Mouse (Mus musculus) intestine, embryonic 16.5 days (tissue): Measurements from ENCODE around the gene Rras2. TPM values are rescaled to one million over a fixed set of nuclear protein-coding genes. Genes with fewer than 3 reads are reported as not detected.

Experiments
- ATAC-seq: fragments of 200-750 bp; cut with Nextera tagmentation; 2 replicates; pipeline ENCODE4 v1.8.0; 2017; ENCODE audit warnings: moderate TSS enrichment, moderate library complexity
- H3K27ac ChIP-seq: fragments of 300-500 bp; sonication (generic); 2 replicates; pipeline ENCODE4 v1.5.1; 2014; ENCODE audit warnings: mild to moderate bottlenecking, low read length
- H3K27me3 ChIP-seq: fragments of 300-500 bp; sonication (generic); replicated peaks from 2 replicates; pipeline ENCODE4 v1.6.1; 2014; ENCODE audit warnings: low read length, control low read depth, mixed read lengths; ENCODE audit not compliant: control insufficient read depth, insufficient read depth
- H3K36me3 ChIP-seq: fragments of 300-500 bp; sonication (generic); 2 replicates; pipeline ENCODE4 v1.6.1; 2014; ENCODE audit warnings: low read length, control low read depth; ENCODE audit not compliant: control insufficient read depth, insufficient read depth
- H3K4me1 ChIP-seq: fragments of 300-500 bp; sonication (generic); 2 replicates; pipeline ENCODE4 v1.6.1; 2014; ENCODE audit warnings: low read length, control low read depth, mixed read lengths; ENCODE audit not compliant: control insufficient read depth, insufficient read depth
- H3K4me2 ChIP-seq: fragments of 300-500 bp; sonication (generic); 2 replicates; pipeline ENCODE4 v1.6.1; 2014; ENCODE audit warnings: low read depth, low read length, control low read depth
- H3K4me3 ChIP-seq: fragments of 300-500 bp; sonication (generic); 2 replicates; pipeline ENCODE4 v1.5.1; 2014; ENCODE audit warnings: mild to moderate bottlenecking, low read length
- H3K9ac ChIP-seq: fragments of 300-500 bp; sonication (generic); 2 replicates; pipeline ENCODE4 v1.6.1; 2014; ENCODE audit warnings: low read depth, low read length
- H3K9me3 ChIP-seq: fragments of 300-500 bp; sonication (generic); 2 replicates; pipeline ENCODE4 v1.6.1; 2016; ENCODE audit warnings: low read length, control low read depth; ENCODE audit not compliant: control insufficient read depth
- WGBS: fragments of 180-500 bp; shearing (Covaris S2); extraction: QIAGEN DNeasy Blood & Tissue Kit; methylation state at CpG from one replicate; pipeline ENCODE4 v1.1.7; 2014; 5-methylcytosine and 5-hydroxymethylcytosine counted together
- polyA plus RNA-seq: library from polyadenylated mRNA; unstranded; fragments of >200 nt; fragmentation: Nextera tagmentation; extraction: Ambion mirVana; gene quantifications from 2 replicates; pipeline ENCODE4 v1.2.1, GENCODE M21; 2015

The Rras2 gene
- polyA plus RNA-seq, 1 experiment from 2014 or later: 20.6 TPM

DNA sequence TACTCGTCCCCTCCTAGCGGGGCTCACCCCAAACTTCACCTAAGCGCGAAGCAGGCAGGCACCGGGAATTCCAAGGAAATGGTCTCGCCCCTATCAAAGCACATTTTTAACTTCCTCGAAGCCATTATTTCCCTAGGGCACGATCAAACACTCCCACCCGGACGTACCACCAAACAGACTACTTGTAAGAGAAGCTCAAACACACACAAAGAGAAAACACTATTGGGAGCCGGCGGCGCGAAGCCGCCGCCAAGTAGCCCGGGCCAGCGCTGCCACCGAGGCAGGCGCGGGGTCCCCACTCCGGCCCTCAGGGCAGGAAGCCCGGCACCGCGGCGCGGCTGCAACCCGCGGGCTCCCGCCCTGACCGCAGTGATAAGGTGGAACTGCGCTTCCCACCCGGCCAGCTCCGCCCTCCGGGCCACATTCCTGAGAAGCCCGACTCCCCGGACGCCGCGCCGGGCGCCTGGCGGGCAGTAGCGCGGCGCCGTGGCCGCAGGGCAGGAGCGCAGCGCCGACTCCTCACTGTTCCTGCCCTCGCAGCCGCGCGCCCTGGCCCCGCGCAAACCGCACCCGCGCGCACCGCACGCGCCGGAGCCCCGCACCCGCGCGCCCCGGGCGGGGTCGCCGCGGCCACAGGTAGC is 750 bp downstream of the Rras2 start:
- Histone ChIP-seq H3K4me1 (peaks cover 9% of the 10 kb centered on the region; the same call in 1 of the 2 replicates), H3K9me3 (no peaks in the 10 kb centered on the region), H3K27ac (peak overlapping the region; percentile 98), H3K27me3 (no peaks in the 10 kb centered on the region), H3K4me3 (peak overlapping the region; percentile 87), H3K4me2 (peak overlapping the region; percentile 70), H3K9ac (peak overlapping the region; percentile 86), H3K36me3 (no peaks in the 10 kb centered on the region)
- under 1% methylated on average over 71 of the region's 74 CpGs for WGBS
- peak; percentile 84 for ATAC-seq

DNA sequence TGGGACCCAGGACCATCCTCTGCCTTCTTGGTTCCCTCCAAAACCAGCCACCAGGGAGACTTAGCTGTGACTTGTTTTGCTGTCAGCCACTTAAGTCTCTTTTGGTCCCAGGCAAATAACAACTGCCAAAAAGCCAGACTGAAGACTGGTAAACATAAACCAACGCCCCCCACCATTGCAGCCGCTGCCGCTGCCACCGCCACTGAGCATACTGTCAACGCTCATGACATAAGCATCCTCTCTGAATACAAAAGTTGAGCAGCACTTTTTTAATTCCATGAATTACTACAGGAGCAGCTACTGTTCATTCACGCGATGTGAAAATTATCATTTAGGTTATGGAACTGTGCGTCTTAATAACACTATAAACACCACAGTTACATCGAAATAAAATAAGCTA is 1.6 kb downstream of the Rras2 start:
- Histone ChIP-seq H3K4me1 (peaks cover 9% of the 10 kb centered on the region; the same call in 1 of the 2 replicates), H3K36me3 (no peaks in the 10 kb centered on the region), H3K4me3 (peak overlapping the region; percentile 87), H3K9me3 (no peaks in the 10 kb centered on the region), H3K9ac (0 out of 2 replicates have a peak overlapping the region, but pooled peaks have one; percentile 31), H3K4me2 (peak overlapping the region; percentile 70), H3K27me3 (no peaks in the 10 kb centered on the region), H3K27ac (no peak overlapping the region)
- WGBS: 18% methylated on average over 9 of the region's 9 CpGs
- ATAC-seq: no peak

DNA sequence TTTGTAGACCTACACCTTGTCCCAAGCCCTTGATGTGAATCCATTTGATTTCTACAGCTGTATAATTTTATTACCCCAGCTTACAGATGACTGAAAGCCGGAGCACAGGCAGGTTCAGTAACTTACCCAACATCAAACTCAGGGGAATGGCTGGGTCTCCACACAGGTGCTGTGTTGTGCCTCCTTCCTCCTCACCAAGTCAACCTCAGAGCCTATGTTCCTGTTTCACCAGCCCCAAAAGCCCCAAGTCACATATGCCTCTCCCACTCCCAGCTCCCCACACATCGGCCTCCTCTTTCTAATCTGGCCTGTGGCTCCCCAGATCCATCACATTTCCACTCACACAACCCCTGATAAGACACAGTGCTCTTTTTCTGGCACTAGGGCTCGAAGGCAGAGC is 2.6 kb downstream of the Rras2 start:
- WGBS: 61% methylated on average over 3 of the region's 3 CpGs

DNA sequence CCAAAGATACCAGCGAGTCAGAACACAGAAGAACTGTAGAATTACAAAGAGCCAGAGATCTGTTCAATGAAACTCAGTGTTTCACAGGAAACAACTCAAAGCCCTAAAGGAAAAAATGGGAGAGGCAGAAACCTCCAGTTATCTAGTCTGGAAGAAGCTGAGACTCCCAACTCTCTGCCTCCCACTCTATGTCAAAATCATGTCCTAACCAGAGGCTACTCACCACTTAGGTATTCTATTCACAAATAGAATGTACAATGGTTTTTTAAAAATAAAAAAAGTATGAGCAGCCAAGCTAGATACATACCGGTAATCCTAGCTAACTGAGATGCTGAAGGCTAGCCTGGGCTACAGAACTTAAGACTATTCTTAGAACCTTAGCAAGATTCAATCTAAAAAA is 3.3 kb downstream of the Rras2 start:
- WGBS: 86% methylated on average over 2 of the region's 2 CpGs
- no peak overlapping the region for H3K4me3 ChIP-seq
- no peaks in the 10 kb centered on the region for H3K9me3 ChIP-seq
- ATAC-seq: no peak
- H3K36me3 ChIP-seq: no peaks in the 10 kb centered on the region
- peaks cover 18% of the 10 kb centered on the region for H3K4me1 ChIP-seq
- H3K27ac ChIP-seq: no peak overlapping the region
- no peaks in the 10 kb centered on the region for H3K27me3 ChIP-seq
- no peak overlapping the region for H3K4me2 ChIP-seq
- no peak overlapping the region for H3K9ac ChIP-seq

More for the DNA sequence above, 2.6 kb downstream of the Rras2 start:
- H3K27me3 ChIP-seq: no peaks in the 10 kb centered on the region
- H3K9ac ChIP-seq: no peak overlapping the region
- no peak overlapping the region for H3K4me2 ChIP-seq
- no peak overlapping the region for H3K27ac ChIP-seq
- no peak for ATAC-seq
- H3K36me3 ChIP-seq: no peaks in the 10 kb centered on the region
- no peaks in the 10 kb centered on the region for H3K9me3 ChIP-seq
- H3K4me3 ChIP-seq: no peak overlapping the region
- H3K4me1 ChIP-seq: peaks cover 16% of the 10 kb centered on the region

DNA sequence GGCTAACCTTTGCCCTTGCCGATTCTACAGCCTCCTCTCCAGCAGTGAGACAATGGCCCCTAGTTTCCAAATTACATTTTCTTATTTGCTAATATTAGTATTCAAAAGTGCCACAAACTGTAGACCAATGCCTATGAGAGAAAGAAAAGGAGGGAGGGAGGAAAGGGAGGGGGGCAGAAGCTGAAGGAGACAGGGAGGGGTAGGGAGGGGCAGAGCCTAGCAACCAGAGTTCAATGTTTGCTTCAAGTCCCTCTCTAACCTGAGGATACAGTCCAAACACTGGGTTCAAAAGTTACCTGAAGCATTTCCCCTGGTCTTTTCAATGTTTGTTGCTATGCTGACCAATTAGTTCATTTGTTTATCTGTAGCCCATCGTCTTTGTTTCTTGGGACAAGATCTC is 7.1 kb downstream of the Rras2 start:
- no peak overlapping the region for H3K4me2 ChIP-seq
- H3K27me3 ChIP-seq: no peaks in the 10 kb centered on the region
- H3K4me1 ChIP-seq: peaks cover 16% of the 10 kb centered on the region
- no peaks in the 10 kb centered on the region for H3K9me3 ChIP-seq
- H3K36me3 ChIP-seq: no peaks in the 10 kb centered on the region
- H3K27ac ChIP-seq: no peak overlapping the region
- 49% methylated on average over 2 of the region's 2 CpGs for WGBS
- ATAC-seq: 0 out of 2 replicates have a peak, but pooled peaks have one; percentile 28
- no peak overlapping the region for H3K4me3 ChIP-seq
- no peak overlapping the region for H3K9ac ChIP-seq

DNA sequence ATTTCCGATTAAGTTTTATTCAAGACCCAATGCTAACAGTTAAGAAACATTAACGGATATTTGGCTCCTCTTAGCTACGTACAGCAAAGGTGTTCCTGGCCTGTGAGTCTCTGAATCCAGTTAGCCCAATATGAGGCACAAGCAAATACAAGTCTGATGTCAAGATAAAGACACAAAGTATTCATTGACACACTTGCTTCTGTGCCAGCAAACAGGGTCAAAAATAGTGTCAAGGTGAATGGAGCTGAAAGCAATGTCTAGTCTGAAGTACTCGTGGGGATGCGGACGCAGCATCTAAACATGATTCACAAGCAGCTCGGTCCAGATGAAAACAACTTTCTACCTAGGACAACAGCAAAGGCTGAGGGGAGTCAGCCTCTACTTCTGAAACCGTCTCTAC is 11.7 kb downstream of the Rras2 start:
- Histone ChIP-seq H3K9ac (no peak overlapping the region), H3K27me3 (no peaks in the 10 kb centered on the region), H3K27ac (no peak overlapping the region), H3K4me3 (no peak overlapping the region), H3K36me3 (no peaks in the 10 kb centered on the region), H3K9me3 (no peaks in the 10 kb centered on the region), H3K4me2 (no peak overlapping the region), H3K4me1 (peaks cover 21% of the 10 kb centered on the region)
- ATAC-seq: no peak
- WGBS: 83% methylated on average over 8 of the region's 8 CpGs

DNA sequence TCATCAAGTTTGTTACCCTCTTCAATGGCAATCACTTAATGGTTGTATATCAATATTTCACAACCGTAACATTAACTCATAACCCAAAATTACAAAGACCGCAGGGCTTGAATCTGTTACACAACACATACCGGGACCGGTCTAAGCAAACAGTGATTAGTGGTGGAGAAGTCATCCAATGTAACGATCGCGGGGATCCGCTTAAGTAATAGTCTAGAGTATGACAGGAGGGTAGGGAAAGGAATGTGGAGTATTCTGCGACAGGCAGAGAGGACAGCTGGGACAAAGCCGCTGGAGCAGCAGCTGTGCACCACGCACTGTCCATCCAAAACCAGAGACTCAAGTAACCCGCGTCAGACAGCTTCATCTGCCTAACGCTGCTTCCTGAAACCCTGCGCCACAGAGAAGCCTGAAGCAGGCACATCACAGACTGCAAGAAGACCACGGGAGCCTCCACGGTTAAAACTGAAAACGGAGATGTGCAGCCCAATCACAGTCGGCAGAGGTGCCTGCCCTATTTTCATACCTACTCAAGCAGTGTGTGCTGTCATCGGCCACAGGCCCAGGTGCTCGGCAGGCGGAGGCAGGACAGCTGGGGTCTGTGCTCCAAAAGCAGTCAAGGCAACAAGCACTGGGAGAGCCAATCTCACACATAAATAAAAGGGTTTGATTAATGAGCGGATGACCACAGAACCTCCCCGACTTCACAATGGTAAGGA is 13.8 kb downstream of the Rras2 start:
- Histone ChIP-seq H3K27me3 (no peaks in the 10 kb centered on the region), H3K9ac (no peak overlapping the region), H3K4me3 (no peak overlapping the region), H3K9me3 (no peaks in the 10 kb centered on the region), H3K27ac (no peak overlapping the region), H3K4me1 (peaks cover 12% of the 10 kb centered on the region), H3K36me3 (no peaks in the 10 kb centered on the region), H3K4me2 (no peak overlapping the region)
- WGBS: 69% methylated on average over 24 of the region's 24 CpGs
- ATAC-seq: peak; percentile 65

DNA sequence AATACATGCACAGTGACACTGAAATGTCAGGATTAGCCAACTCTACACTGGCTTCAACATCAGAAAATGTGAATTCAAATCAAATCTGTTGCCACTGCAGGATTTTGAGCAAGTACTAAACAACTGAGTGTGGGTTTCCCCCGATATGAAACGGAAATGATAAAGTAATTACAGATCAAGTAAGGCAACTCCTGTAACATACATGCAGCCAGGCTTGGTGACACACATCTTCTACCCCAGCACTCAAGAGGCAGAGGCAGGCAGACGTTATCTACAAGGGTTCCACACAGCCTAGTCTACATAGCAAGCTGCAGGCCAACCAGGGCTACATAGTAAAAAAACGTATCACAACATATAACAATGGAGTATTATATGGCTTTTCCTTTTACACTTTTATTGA is 14.4 kb downstream of the Rras2 start:
- Histone ChIP-seq H3K9me3 (no peaks in the 10 kb centered on the region), H3K27me3 (no peaks in the 10 kb centered on the region), H3K36me3 (no peaks in the 10 kb centered on the region), H3K4me3 (no peak overlapping the region), H3K9ac (no peak overlapping the region), H3K4me2 (no peak overlapping the region), H3K4me1 (peaks cover 12% of the 10 kb centered on the region), H3K27ac (no peak overlapping the region)
- no peak for ATAC-seq
- WGBS: 80% methylated on average over 4 of the region's 4 CpGs

DNA sequence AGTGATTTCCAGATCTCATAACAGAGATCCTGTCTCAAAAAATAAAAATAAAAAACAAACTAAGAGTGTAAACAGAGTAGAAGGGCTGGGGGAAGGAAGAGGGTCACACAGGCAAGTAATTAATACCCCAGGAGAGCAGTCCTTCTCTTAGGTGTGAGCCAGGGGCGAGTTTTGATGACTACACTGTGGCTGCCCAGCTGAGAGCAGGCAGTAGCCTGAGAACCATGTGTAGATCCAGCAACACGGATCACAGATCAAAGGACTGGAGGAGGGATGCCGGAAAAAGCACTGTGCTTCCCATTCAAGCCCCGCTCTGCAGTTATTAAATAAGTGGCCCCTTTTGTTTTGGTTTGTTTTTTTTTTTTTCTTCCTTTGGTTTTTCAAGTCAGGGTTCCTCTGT is 15.0 kb downstream of the Rras2 start:
- WGBS: 53% methylated on average over 4 of the region's 4 CpGs

More for the DNA sequence above, 15.0 kb downstream of the Rras2 start:
- H3K36me3 ChIP-seq: no peaks in the 10 kb centered on the region
- no peak overlapping the region for H3K4me3 ChIP-seq
- no peaks in the 10 kb centered on the region for H3K9me3 ChIP-seq
- H3K27me3 ChIP-seq: no peaks in the 10 kb centered on the region
- H3K27ac ChIP-seq: no peak overlapping the region
- no peak overlapping the region for H3K9ac ChIP-seq
- no peak overlapping the region for H3K4me2 ChIP-seq
- ATAC-seq: no peak
- H3K4me1 ChIP-seq: peaks cover 12% of the 10 kb centered on the region
